Mouse (Mus musculus) urinary bladder, adult 2 months (tissue): ENCODE measurements around the gene Olfr665. TPM values are rescaled to one million over a fixed set of nuclear protein-coding genes. Genes with fewer than 3 reads are reported as not detected.
"Not testable (repeated sequence)": the region's sequence is repeated elsewhere in the genome, so short reads cannot be mapped to it uniquely, and the experiment has no call there.

Experiments used
- DNase-seq: peaks from one replicate; pipeline ENCODE4 v3.0.0; 2022; ENCODE audit warnings: low spot score
- polyA plus RNA-seq: library from polyadenylated mRNA; depleted of rRNA; stranded (reverse); fragments of >200 nt; gene quantifications from 2 replicates; pipeline ENCODE4 v1.2.3, GENCODE M21; 2012; rRNA removed

The Olfr665 gene
- polyA plus RNA-seq: not detected in 2 replicates

DNA sequence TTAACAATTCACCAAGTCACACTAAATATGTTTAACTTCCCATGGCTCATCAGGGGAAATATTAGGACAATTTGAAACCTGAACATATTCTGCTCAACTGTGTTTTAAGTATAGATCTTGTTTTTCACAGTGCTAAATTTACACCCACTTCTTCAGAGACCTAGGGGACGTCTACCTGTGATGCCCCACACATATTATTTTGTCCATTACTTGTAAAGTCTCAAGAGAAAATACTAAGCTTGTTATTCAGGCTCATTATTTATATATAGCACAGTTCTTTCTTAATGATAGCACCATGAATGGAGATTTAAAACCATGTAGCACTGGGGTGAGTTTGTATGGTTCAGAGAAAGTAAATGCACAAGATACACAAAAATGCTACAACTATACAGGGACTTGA, at the start of gene Olfr665:
Olfr665 (plus strand) TSS at position 301 of the 400 bp plus-strand sequence.
- DNase-seq: no peak

DNA sequence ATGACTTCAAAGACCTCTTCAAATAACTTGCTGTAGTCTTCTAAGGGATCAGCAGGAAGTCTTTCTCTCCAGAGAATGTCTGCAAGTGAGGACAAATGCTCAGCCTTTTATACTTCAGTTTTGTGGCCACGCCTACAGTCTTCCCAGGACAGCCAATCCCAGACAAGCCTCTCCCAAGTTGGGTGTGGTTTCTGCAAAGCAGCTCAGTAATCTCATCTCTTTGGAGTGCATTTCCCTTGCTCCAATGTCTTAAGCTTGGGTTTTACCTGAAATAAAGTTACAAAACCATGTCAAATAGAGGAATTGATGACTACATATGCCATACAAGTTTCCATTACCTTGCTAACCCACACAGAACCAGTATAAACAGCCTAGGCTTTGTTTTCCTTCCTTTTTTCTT, 35.3 kb upstream of the Olfr665 start, which contains the start of gene Usp17lb:
Usp17lb (minus strand) TSS at position 101 of the 400 bp plus-strand sequence.
- no peak for DNase-seq

DNA sequence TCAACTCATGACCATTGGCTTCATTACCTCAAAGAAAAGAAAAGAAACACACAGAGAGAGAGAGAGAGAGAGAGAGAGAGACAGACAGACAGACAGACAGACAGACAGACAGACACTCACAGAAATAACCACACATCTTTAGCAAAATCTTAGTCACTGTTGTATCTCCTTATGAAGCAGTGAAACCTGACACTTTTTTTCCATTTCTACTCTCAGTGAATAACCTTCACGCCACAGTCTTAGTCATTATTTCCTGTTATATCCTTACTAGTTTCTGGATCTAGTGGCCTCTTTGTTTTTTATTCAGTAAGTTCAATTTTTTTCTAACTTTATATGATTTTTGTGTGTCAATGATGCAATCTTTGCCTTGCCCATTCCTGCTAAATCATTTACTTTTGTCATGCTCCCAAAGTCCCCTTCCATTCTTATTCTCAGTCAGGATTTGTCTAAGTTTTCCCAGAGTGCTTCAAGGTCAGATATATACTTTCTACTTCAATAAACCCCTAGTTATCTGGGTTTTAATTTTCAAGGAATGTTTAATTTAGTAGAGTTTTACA, 34.0 kb upstream of the Olfr665 start:
- DNase-seq: no peak

DNA sequence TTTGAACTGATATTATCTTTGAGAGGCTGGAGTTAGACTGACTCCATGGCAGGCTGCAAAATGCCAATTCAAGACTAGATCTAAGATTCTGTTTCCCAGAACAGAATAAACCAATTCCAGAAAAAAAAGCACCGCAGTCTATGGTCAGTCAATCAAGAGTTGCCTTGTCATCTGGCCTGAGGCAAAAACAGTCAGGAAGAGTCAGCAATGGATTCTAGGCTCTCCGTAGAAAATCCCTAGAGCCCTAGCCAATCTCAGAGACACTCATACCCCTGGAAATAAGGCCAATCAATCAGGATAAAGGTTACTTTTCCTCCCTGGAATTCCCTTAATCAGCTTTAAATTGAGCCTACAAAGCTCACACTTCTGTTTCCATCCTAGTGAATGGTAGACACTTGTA, 26.3 kb upstream of the Olfr665 start:
- DNase-seq: not testable (repeated sequence)

DNA sequence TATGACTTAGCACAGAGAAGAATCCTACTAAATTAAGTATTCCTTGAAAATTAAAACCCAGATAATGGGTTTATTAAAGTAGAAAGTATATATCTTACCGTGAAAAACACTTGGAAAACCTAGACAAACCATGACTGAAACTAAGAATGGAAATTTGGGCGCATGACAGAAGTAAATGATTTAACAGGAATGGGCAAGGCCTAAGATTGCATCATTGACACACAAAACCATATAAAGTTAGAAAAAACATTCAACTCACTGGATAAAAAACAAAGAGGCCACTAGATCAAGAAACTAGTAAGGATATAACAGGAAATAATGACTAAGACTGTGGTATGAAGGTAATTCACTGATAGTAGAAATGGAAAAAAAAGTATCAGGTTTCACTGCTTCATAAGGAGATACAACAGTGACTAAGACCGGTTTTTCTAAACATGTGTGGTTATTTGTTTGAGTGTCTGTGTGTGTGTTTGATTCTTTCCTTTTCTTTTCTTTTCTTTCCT, 22.5 kb upstream of the Olfr665 start:
- no peak for DNase-seq

DNA sequence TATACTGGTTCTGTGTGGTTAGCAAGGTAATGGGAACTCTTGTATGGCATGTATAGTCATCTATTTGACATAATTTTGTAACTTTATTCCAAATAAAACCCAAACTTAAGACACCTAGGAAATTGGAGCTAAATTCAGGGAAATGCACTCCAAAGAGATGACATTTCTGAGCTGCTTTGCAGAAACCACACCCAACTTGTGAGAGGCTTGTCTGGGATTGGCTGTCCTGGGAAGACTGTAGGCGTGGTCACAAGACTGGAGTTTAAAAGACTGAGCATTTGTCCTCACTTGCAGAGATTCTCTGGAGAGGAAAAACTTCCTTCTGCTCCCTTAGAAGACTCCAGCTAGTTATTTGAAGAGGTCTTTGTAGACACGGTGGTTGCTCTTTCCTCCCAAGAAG, 21.1 kb upstream of the Olfr665 start, which contains the start of gene Usp17la:
Usp17la (plus strand) TSS at position 301 of the 400 bp plus-strand sequence.
- DNase-seq: not testable (repeated sequence)

DNA sequence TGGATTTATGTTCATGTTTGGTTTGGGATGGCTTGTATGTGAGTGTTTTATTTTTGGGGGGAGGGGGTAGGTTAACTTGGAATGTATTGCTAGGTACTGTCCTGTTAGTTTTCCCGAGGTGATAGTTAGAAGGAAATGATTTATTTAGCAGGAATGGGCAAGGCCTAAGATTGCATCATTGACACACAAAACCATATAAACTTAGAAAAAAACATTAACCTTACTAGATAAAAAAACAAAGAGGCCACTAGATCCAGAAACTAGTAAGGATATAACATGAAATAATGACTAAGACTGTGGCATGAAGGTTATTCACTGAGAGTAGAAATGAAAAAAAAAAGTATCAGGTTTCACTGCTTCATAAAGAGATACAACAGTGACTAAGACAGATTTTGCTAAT, 20.1 kb upstream of the Olfr665 start:
- DNase-seq: no peak

DNA sequence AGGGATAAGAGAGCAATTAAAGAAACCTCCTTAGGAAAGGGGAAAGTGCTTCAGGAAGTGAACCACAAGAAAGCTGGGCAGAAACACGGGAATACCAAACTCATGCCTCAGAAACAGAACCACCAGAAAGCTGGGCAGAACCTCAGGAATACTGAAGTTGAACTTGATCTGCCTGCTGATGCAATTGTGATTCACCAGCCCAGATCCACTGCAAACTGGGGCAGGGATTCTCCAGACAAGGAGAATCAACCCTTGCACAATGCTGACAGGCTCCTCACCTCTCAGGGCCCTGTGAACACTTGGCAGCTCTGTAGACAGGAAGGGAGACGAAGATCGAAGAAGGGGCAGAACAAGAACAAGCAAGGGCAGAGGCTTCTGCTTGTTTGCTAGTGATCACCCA, 16.4 kb upstream of the Olfr665 start:
- DNase-seq: no peak

DNA sequence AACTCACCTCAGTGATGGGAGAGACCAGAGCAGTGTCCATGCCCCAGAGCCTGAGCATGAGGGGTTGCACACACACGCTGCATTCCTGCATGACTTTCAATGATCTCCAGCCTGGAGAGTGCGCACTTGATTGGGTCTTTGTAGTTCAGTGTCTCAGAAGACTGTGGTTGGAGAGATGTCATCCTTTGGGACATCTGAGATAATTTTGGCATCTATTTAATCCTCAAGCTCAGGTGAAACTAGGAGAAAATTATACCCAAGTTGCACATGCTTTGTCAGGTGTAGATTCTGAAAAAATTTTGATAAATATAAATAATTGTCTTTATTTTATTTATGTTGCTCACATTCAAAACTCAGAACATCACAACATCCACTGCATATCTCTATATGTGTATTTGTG, 18.0 kb downstream of the Olfr665 start, which contains the start of gene Olfr666:
Olfr666 (minus strand) TSS at position 101 of the 400 bp plus-strand sequence.
- DNase-seq: no peak

DNA sequence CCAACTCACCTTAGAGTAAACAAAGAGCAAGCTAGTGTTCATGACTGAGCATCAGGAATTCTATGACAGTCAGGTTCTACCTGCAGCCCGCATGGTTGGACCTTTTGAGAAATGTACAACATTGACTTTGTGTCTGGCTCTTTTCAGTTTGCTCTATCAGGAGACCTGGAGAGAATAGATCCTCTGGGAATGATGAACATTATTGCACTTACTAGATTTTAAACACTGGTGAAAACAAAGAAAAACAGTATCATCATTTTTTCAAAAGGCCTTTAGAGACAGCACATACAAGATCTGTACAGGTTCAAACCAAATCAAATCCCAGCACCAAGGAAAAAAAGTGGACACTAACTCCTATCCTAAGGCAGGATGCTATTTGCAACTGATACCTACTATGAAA, 43.6 kb downstream of the Olfr665 start, which contains the start of gene Olfr667:
Olfr667 (minus strand) TSS at position 101 of the 400 bp plus-strand sequence.
- DNase-seq: no peak

DNA sequence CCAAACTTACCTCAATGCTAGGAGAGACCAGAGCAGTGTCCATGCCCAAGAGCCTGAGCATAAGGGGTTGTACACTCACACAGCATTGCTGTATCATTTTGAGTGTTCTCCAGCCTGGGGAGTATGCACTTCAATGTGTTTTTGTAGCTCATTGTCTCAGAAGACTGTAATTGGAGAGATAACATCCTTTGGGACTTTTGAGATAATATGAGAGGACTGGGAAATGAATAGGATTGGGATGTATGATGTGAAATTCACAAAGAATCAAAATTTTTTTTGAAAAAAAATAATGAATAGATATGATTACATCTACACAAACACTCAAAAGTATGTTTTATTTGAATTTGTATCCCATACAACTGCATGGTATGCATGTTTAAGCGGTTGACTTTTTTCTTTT, 50.1 kb downstream of the Olfr665 start, which contains the start of gene Olfr668:
Olfr668 (minus strand) TSS at position 101 of the 400 bp plus-strand sequence.
- DNase-seq: no peak

Other genes starting within 250 kb of the Olfr665 start
- not detected in 2 replicates for gene Olfr658, start 230.7 kb upstream of the Olfr665 start, polyA plus RNA-seq
- not detected in 2 replicates for gene Olfr659, start 211.3 kb upstream of the Olfr665 start, polyA plus RNA-seq
- gene Olfr661, start 191.5 kb upstream of the Olfr665 start, polyA plus RNA-seq: not detected in 2 replicates
- gene Usp17le, start 100.6 kb upstream of the Olfr665 start, polyA plus RNA-seq: not detected in 2 replicates
- not detected in 2 replicates for gene Usp17lb, start 35.4 kb upstream of the Olfr665 start, polyA plus RNA-seq
- gene Usp17la, start 21.0 kb upstream of the Olfr665 start, polyA plus RNA-seq: not detected in 2 replicates
- gene Olfr666, start 17.9 kb downstream of the Olfr665 start, polyA plus RNA-seq: not detected in 2 replicates
- not detected in 2 replicates for gene Olfr667, start 43.5 kb downstream of the Olfr665 start, polyA plus RNA-seq
- gene Olfr668, start 50.0 kb downstream of the Olfr665 start, polyA plus RNA-seq: not detected in 2 replicates
- not detected in 2 replicates for gene Olfr669, start 56.2 kb downstream of the Olfr665 start, polyA plus RNA-seq
- gene Olfr670, start 84.6 kb downstream of the Olfr665 start, polyA plus RNA-seq: not detected in 2 replicates
- gene Olfr671, start 101.1 kb downstream of the Olfr665 start, polyA plus RNA-seq: not detected in 2 replicates
- not detected in 2 replicates for gene Olfr672, start 124.0 kb downstream of the Olfr665 start, polyA plus RNA-seq
- gene Olfr675, start 150.4 kb downstream of the Olfr665 start, polyA plus RNA-seq: not detected in 2 replicates
- gene Olfr676, start 154.7 kb downstream of the Olfr665 start, polyA plus RNA-seq: not detected in 2 replicates
- not detected in 2 replicates for gene Olfr677, start 173.3 kb downstream of the Olfr665 start, polyA plus RNA-seq
- not detected in 2 replicates for gene Olfr678, start 186.4 kb downstream of the Olfr665 start, polyA plus RNA-seq
- gene Olfr679, start 203.2 kb downstream of the Olfr665 start, polyA plus RNA-seq: not detected in 2 replicates
- gene Olfr680-ps1, start 214.8 kb downstream of the Olfr665 start, polyA plus RNA-seq: not detected in 2 replicates
- not detected in 2 replicates for gene Olfr681, start 238.8 kb downstream of the Olfr665 start, polyA plus RNA-seq